Mouse (Mus musculus) small intestine, adult 2 months (tissue): Measurements from ENCODE around the gene Olfr611.

Experiments used
- CTCF ChIP-seq: fragments of 200-500 bp; IDR thresholded peaks from 2 replicates; pipeline ENCODE4 v1.5.1; 2012; ENCODE audit warnings: low read depth, mild to moderate bottlenecking, control low read depth, inconsistent platforms, low read length, moderate library complexity, mixed read lengths; ENCODE audit not compliant: insufficient replicate concordance, insufficient read length; ENCODE audit errors: extremely low read depth
- POLR2A ChIP-seq: fragments of 200-500 bp; IDR thresholded peaks from 2 replicates; pipeline ENCODE4 v1.6.1; 2012; ENCODE audit warnings: low read depth, mild to moderate bottlenecking, control low read depth, inconsistent platforms, low read length, moderate library complexity

- TF ChIP-seq POLR2A (no peak), CTCF (no peak)
These were observed 48.4 kb upstream of the Olfr611 start, which contains the start of gene Olfr616 for GRCm38 (mm10) chr7:103569043-103569442.
